Mouse (Mus musculus): ENCODE measurements at regions not wholly inside any gene's neighbourhood (a gene's known extent, or its start where the extent isn't known, plus 50 kb on each side); places are given as distances from the start of the nearest gene placed in this dataset.

DNA sequence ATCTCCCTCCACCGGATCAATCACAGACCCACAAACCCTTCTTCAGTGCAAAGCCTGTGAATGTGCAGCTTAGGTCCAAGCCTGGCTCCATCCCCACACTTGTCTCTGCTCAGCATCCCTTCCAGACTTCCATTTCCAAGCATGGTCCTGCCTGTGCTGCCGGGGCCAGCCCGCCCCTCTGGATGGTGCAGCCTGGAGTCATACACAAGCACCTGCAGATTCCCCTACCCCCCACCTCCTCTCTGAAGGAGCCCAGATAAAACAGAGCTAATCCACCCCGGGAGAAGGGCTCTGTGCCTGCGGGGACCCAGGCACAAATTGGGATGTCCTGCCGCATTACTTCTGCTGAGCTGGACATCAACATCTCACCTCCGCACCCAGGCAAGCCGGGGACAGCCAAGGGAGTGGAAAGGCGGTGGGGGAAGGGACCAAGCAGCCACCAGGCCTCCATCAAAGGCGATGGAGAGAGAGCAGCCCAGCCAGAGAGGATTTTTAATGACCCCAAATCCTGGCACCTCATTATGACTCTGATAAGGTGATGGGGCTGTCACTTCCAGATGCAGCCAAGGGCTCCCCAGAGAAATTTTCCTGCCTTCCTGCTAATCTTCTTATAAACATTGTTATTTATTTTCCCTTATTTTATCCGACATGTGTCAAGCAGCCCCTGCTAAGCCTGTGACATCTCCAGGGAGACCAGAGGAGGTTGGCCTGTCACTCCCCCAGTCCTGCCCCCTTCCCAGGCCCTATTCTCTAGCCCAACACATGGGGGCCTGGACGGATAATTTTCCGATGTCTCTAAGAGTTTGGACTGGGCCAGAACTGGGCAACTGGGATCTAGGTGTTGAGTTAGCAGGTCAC lies 105.5 kb upstream of the Unc5b start:
- no peak for TF ChIP-seq CTCF (IDR thresholded peaks at IDR 0.05; ENCODE audit: low read depth)
- no peak for TF ChIP-seq EP300 (IDR thresholded peaks at IDR 0.05; ENCODE audit: low read depth)

Measured in liver, postnatal 0 days (tissue).